Mouse (Mus musculus) neural tube, embryonic 14.5 days (tissue): ENCODE data around the gene Grip1. TPM values are rescaled to one million over a fixed set of nuclear protein-coding genes. Genes with fewer than 3 reads are reported as not detected.

Experiments
- ATAC-seq: fragments of 200-750 bp; cut with Nextera tagmentation; 2 replicates; pipeline ENCODE4 v1.8.0; 2017; ENCODE audit warnings: low read depth, mild to moderate bottlenecking, moderate TSS enrichment, moderate library complexity
- H3K27ac ChIP-seq: fragments of 300-500 bp; sonication (generic); 2 replicates; pipeline ENCODE4 v1.5.1; 2014; ENCODE audit warnings: low read depth, mild to moderate bottlenecking, control low read depth, low read length, moderate library complexity, mixed read lengths
- H3K27me3 ChIP-seq: fragments of 300-500 bp; sonication (generic); 2 replicates; pipeline ENCODE4 v1.6.1; 2014; ENCODE audit warnings: low read length; ENCODE audit not compliant: control insufficient read depth, insufficient read depth
- H3K36me3 ChIP-seq: fragments of 300-500 bp; sonication (generic); 2 replicates; pipeline ENCODE4 v1.6.1; 2014; ENCODE audit warnings: low read length, mixed read lengths; ENCODE audit not compliant: control insufficient read depth, insufficient read depth
- H3K4me1 ChIP-seq: fragments of 300-500 bp; sonication (generic); 2 replicates; pipeline ENCODE4 v1.6.1; 2014; ENCODE audit warnings: low read length; ENCODE audit not compliant: control insufficient read depth, insufficient read depth
- H3K4me2 ChIP-seq: fragments of 300-500 bp; sonication (generic); 2 replicates; pipeline ENCODE4 v1.6.1; 2014; ENCODE audit warnings: mild to moderate bottlenecking, low read depth, low read length, control low read depth
- H3K4me3 ChIP-seq: fragments of 300-500 bp; sonication (generic); 2 replicates; pipeline ENCODE4 v1.5.1; 2014; ENCODE audit warnings: low read depth, low read length, control low read depth, mixed read lengths
- H3K9ac ChIP-seq: fragments of 300-500 bp; sonication (generic); replicated peaks from 2 replicates; pipeline ENCODE4 v1.6.1; 2014; ENCODE audit warnings: low read depth, mild to moderate bottlenecking, control low read depth, low read length, mixed read lengths
- H3K9me3 ChIP-seq: fragments of 300-500 bp; sonication (generic); 2 replicates; pipeline ENCODE4 v1.6.1; 2016; ENCODE audit warnings: low read length; ENCODE audit not compliant: control insufficient read depth
- WGBS: fragments of 180-500 bp; shearing (Covaris S2); extraction: QIAGEN DNeasy Blood & Tissue Kit; methylation state at CpG from one replicate; pipeline ENCODE4 v1.1.7; 2014; 5-methylcytosine and 5-hydroxymethylcytosine counted together
- polyA plus RNA-seq: library from polyadenylated mRNA; unstranded; fragments of >200 nt; fragmentation: Nextera tagmentation; extraction: Ambion mirVana; gene quantifications from 2 replicates; pipeline ENCODE4 v1.2.1, GENCODE M21; 2014

The Grip1 gene
- 26.6 and 27.0 TPM in 2 replicates for polyA plus RNA-seq

DNA sequence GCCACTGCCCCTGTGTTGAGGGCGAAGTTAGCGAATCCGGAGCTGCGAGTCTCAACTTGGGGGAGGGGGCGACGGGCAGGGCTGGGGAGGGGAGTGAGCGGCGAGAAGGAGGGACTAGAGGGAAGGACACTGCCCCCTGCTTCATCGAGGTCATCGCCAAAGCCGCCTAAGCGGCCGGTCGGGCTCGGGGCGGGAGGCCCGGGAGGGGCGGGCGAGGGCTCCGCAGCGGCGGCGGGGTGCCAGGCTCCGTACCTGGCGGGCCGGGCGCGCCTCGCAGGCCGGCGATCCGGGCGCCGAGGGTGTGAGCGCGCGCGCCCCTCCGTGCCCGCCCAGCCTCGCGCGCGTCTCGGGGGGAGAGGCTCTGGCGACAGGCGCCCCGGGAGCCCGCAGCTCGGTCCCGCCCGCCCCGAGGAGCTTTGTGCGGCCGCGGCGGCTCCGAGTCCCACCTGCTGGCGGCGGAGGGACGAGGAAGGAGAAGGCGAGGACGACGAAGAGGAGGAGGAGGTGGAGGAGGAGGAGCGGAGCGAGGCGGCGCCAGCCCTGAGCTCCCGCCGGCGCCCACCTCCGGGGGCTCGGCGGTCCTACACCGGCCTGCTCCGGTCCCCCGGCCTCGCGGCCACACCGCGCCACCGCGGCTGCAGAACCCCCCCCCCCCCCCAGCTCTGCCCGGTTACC is at the start of gene Grip1:
Gene Grip1 (plus strand): TSS at position 400 of the 675 bp plus-strand sequence.
- H3K4me1 ChIP-seq = peaks cover 10% of the 10 kb centered on the region
- no peaks in the 10 kb centered on the region for H3K27me3 ChIP-seq
- WGBS = under 1% methylated on average over 53 of the region's 84 CpGs
- peak within 1 kb of the TSS; percentile 85 for H3K9ac ChIP-seq
- no peaks in the 10 kb centered on the region for H3K9me3 ChIP-seq
- peak within 1 kb of the TSS; percentile 69 for H3K4me2 ChIP-seq
- peak; percentile 90 for ATAC-seq
- H3K4me3 ChIP-seq = peak within 1 kb of the TSS; percentile 74
- H3K27ac ChIP-seq = peak within 1 kb of the TSS; percentile 78
- H3K36me3 ChIP-seq = no peaks in the 10 kb centered on the region

DNA sequence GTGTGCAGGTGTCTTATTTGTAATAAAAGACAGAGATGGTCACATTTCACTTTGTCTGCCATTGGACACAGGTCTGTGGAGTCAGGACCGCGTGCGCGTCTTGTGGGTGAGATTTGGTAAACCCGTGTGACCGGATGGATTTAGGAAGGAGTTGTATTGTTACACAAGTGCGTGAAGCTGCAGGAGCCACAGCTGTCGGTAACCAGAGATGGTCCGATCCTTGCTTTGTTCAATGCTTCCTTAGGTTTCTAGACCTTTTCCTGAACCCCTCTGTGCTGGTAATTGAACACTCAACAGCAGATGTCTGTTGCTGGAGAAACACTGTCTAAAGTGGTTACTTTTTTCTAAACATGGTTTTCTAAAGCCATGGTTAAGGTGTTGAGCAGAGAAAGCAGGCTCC is 48.5 kb upstream of the Grip1 start:
- Histone ChIP-seq H3K4me1 (0 out of 2 replicates have a peak, but pooled peaks cover 2% of the 10 kb centered on the region), H3K9me3 (no peaks in the 10 kb centered on the region), H3K4me2 (no peak overlapping the region), H3K9ac (no peak overlapping the region), H3K36me3 (no peaks in the 10 kb centered on the region), H3K4me3 (no peak overlapping the region), H3K27me3 (no peaks in the 10 kb centered on the region), H3K27ac (no peak overlapping the region)
- no peak for ATAC-seq
- WGBS = 95% methylated on average over 9 of the region's 9 CpGs

DNA sequence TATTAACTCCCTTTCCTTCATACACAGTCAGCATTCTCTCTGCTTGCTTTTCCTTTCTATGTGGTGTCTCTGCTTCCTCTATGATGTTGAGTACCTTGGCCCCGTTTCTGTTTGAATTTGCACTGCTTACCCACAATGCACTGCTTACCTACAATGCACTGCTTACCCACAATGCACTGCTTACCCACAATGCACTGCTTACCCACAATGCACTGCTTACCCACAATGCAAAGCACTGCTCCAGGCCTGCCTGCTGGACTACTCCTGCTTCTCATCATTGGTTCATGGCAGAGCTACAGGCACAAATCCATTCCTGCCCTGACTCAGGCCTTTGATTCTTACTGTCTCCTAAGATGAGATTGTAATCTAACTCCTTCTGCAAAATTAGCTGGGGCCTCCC is 48.0 kb upstream of the Grip1 start:
- Histone ChIP-seq H3K9me3 (no peaks in the 10 kb centered on the region), H3K27ac (no peak overlapping the region), H3K4me2 (no peak overlapping the region), H3K4me3 (no peak overlapping the region), H3K9ac (no peak overlapping the region), H3K27me3 (no peaks in the 10 kb centered on the region), H3K4me1 (0 out of 2 replicates have a peak, but pooled peaks cover 2% of the 10 kb centered on the region), H3K36me3 (no peaks in the 10 kb centered on the region)
- ATAC-seq = no peak
- 96% methylated on average over 1 of the region's 1 CpGs for WGBS

DNA sequence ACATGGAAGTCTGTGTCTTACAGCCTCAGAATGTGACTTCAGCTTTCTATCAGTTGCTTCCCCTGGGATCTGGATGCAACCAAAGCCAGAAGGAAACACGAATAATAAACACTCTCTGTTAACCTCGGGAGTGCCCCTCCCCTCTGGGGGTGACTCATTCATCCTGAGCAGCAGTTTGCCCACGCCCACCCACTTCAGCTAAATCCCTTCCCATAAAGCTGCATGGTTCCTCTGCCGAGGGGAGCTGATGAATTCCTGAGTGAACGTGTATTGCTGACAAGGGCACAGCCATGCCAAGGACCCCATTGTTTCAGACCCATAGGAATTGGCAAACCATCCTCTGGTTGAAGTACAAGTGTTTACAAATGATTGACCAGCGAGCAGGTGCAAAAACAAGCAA is 45.3 kb upstream of the Grip1 start:
- no peak for ATAC-seq
- no peaks in the 10 kb centered on the region for H3K9me3 ChIP-seq
- no peak overlapping the region for H3K27ac ChIP-seq
- H3K27me3 ChIP-seq = no peaks in the 10 kb centered on the region
- 0 out of 2 replicates have a peak, but pooled peaks cover 2% of the 10 kb centered on the region for H3K4me1 ChIP-seq
- no peaks in the 10 kb centered on the region for H3K36me3 ChIP-seq
- H3K9ac ChIP-seq = no peak overlapping the region
- 21% methylated on average over 6 of the region's 6 CpGs for WGBS
- H3K4me3 ChIP-seq = no peak overlapping the region
- H3K4me2 ChIP-seq = no peak overlapping the region

DNA sequence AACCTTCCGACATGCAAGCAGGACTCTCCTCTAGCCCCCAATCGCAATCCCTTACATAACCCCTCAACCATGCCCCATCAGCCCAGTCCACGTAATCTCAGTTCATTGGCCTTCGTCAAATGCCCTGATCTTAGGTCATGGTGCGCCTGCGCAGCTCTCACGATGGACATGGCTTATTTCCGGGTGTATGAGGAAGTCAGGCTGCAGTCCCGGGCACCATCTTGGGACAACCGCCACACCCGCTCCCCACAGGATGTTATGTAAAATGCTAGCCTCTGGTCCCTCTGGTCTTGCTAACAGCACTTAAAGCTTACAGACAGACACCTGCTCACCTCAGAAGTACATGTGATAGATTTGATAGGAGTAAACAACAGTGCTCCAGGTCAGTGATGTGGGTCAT is 40.4 kb upstream of the Grip1 start:
- Histone ChIP-seq H3K27ac (no peak overlapping the region), H3K4me3 (no peak overlapping the region), H3K27me3 (no peaks in the 10 kb centered on the region), H3K36me3 (no peaks in the 10 kb centered on the region), H3K9me3 (no peaks in the 10 kb centered on the region), H3K4me2 (no peak overlapping the region), H3K4me1 (0 out of 2 replicates have a peak, but pooled peaks cover under 1% of the 10 kb centered on the region), H3K9ac (no peak overlapping the region)
- 98% methylated on average over 11 of the region's 11 CpGs for WGBS
- no peak for ATAC-seq

DNA sequence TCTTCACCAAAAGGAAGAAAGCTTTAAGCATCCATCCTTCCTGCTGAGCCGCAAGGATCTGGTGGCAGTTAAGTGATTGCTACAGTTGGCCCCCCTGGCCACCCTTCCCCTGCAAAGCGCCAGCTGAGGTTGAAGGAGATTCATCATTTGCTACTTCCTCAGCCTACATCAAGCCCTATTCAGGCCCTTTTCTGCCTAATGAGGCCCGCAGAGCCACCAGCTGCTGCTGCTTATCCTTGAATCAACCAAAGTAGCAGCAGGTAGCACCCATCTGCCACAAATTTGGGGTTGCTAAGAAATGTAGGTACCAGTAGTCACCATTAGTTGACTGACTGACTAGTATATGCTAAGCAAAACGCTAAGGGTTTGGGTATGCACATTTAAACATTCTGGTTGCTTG is 38.5 kb upstream of the Grip1 start:
- Histone ChIP-seq H3K27ac (no peak overlapping the region), H3K9me3 (no peaks in the 10 kb centered on the region), H3K27me3 (no peaks in the 10 kb centered on the region), H3K4me3 (no peak overlapping the region), H3K36me3 (no peaks in the 10 kb centered on the region), H3K4me1 (no peaks in the 10 kb centered on the region), H3K4me2 (no peak overlapping the region), H3K9ac (no peak overlapping the region)
- ATAC-seq = no peak
- WGBS = 72% methylated on average over 4 of the region's 4 CpGs

DNA sequence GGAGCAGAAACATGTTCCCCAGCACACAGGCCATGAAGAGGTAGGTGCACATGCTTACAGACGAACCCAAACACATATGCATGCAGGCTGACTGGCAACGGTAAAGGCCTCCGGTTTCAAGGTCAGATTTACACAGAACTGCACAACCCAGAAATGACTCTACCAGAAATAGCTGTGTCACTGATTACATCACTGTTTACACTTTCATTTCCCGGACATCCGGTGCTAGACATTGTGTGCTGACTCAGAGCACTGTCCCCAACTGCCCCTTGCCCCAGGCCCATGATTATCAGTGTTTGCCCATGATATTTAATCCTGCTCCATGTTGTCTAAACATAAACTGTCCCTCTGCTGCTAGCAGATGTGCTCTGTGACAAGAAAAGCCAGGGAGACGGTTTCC is 32.2 kb upstream of the Grip1 start:
- Histone ChIP-seq H3K4me1 (no peaks in the 10 kb centered on the region), H3K36me3 (no peaks in the 10 kb centered on the region), H3K4me3 (no peak overlapping the region), H3K27me3 (no peaks in the 10 kb centered on the region), H3K4me2 (no peak overlapping the region), H3K9ac (no peak overlapping the region), H3K27ac (no peak overlapping the region), H3K9me3 (no peaks in the 10 kb centered on the region)
- WGBS = 87% methylated on average over 6 of the region's 6 CpGs
- no peak for ATAC-seq

DNA sequence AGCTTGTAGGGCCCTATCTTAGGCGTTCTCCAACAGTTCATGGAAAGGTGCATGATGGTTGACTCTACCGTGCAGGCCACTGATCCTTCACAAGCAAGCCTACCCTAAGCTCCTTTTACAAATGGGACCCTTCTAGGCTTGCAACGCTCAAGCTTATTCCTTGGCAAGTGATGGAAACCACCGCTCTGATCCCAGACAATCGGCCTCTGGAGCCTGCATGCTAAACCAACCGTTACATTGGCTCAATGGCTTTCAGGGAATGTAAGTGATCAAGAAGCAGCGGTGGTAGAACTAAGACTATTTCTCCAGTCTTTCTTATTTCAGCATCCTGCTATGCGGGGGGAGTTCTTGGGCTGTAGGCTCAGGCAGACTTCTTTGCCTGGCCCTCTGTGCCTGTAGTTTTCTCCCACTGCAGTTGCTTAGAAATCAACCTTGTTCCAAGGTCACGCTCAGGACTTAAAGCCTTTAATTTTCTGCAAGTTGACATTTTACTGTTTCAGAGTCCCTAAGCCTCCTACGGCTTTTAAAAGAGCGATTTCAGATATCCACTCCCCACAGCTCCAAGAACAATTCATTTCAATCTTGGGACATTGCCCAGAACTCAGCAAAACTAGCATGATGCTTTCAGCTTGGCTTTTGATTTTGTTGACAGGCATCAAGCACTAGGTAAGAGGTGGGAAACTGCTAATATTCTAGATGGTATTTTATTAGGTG is 29.7 kb upstream of the Grip1 start:
- Histone ChIP-seq H3K9ac (no peak overlapping the region), H3K27me3 (no peaks in the 10 kb centered on the region), H3K4me1 (no peaks in the 10 kb centered on the region), H3K36me3 (no peaks in the 10 kb centered on the region), H3K27ac (no peak overlapping the region), H3K4me2 (no peak overlapping the region), H3K4me3 (no peak overlapping the region), H3K9me3 (no peaks in the 10 kb centered on the region)
- WGBS = 79% methylated on average over 11 of the region's 11 CpGs
- no peak for ATAC-seq

DNA sequence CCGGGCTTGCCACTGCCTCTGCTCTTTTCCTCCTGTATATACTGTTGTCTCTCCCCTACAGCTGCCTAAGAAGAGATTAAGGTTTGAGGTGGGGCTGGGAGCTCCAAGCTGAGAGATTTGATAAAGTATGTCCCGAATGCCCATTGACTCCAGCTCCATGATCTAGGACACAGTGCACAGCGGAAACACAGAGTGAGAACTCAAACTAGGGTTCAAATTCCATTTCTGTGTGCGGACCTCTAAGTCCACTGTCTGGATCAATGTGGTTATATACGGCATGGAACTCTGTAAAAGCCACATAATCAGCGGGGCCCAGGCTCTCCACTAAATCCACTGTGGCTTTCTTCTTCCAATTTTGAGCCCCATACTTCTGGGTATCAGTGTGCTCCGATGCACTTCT is 26.0 kb upstream of the Grip1 start:
- ATAC-seq = no peak
- Histone ChIP-seq H3K9me3 (no peaks in the 10 kb centered on the region), H3K4me2 (no peak overlapping the region), H3K4me3 (no peak overlapping the region), H3K9ac (no peak overlapping the region), H3K27ac (no peak overlapping the region), H3K27me3 (no peaks in the 10 kb centered on the region), H3K36me3 (no peaks in the 10 kb centered on the region), H3K4me1 (no peaks in the 10 kb centered on the region)
- WGBS = 93% methylated on average over 7 of the region's 7 CpGs
